Mouse (Mus musculus) small intestine, adult 2 months (tissue): ENCODE data around the gene Dph7. TPM values are rescaled to one million over a fixed set of nuclear protein-coding genes. Genes with fewer than 3 reads are reported as not detected.
A peak's percentile ranks its signal among the peaks of the same experiment; 100 is the strongest.
"Not testable (repeated sequence)": the region's sequence is repeated elsewhere in the genome, so short reads cannot be mapped to it uniquely, and the experiment has no call there.

Source experiments
- H3K27ac ChIP-seq: fragments of 200-500 bp; 2 replicates; pipeline ENCODE4 v1.5.1; 2012; ENCODE audit warnings: low read depth, low read length, control low read depth, inconsistent platforms; ENCODE audit not compliant: insufficient read depth
- H3K27me3 ChIP-seq: fragments of 200-500 bp; 2 replicates; pipeline ENCODE4 v1.6.1; 2012; ENCODE audit warnings: mild to moderate bottlenecking, moderate library complexity, low read length, inconsistent platforms; ENCODE audit not compliant: control insufficient read depth, insufficient read depth
- H3K36me3 ChIP-seq: fragments of 200-500 bp; 2 replicates; pipeline ENCODE4 v1.6.1; 2012; ENCODE audit warnings: mild to moderate bottlenecking, low read length, control low read depth, inconsistent platforms; ENCODE audit not compliant: control insufficient read depth, insufficient read depth
- H3K4me1 ChIP-seq: fragments of 200-500 bp; 2 replicates; pipeline ENCODE4 v1.6.1; 2012; ENCODE audit warnings: low read length, inconsistent platforms, mixed read lengths; ENCODE audit not compliant: control insufficient read depth, insufficient read depth, insufficient read length
- H3K4me3 ChIP-seq: fragments of 200-500 bp; 2 replicates; pipeline ENCODE4 v1.5.1; 2012; ENCODE audit warnings: low read depth, mild to moderate bottlenecking, control low read depth, inconsistent platforms, low read length, moderate library complexity
- CTCF ChIP-seq: fragments of 200-500 bp; IDR thresholded peaks from 2 replicates; pipeline ENCODE4 v1.5.1; 2012; ENCODE audit warnings: low read depth, mild to moderate bottlenecking, control low read depth, inconsistent platforms, low read length, moderate library complexity, mixed read lengths; ENCODE audit not compliant: insufficient replicate concordance, insufficient read length; ENCODE audit errors: extremely low read depth
- POLR2A ChIP-seq: fragments of 200-500 bp; IDR thresholded peaks from 2 replicates; pipeline ENCODE4 v1.6.1; 2012; ENCODE audit warnings: low read depth, mild to moderate bottlenecking, control low read depth, inconsistent platforms, low read length, moderate library complexity
- WGBS: fragments of 180-500 bp; shearing (Covaris S2); methylation state at CpG from one replicate; pipeline ENCODE4 v1.1.7; 2018; 5-methylcytosine and 5-hydroxymethylcytosine counted together
- polyA plus RNA-seq: library from polyadenylated mRNA; depleted of rRNA; stranded (reverse); fragments of >200 nt; gene quantifications from 2 replicates; pipeline ENCODE4 v1.2.3, GENCODE M21; 2012

Dph7 gene
- polyA plus RNA-seq, 1 experiment, result 7.1 TPM

GRCm38 (mm10) chr2:24935057-24935796, 27.0 kb upstream of the Dph7 start, which contains the start of gene Arrdc1:
Gene Arrdc1 (minus strand): TSS chr2:24935252.
- peak within 1 kb of the TSS; percentile 89 for H3K4me3 ChIP-seq
- TF ChIP-seq POLR2A (peak; percentile 83), CTCF (peak; percentile 54; the same call in 1 of the 2 replicates)
- H3K36me3 ChIP-seq, result no peaks in the 10 kb centered on the region
- H3K4me1 ChIP-seq, result peaks cover 8% of the 10 kb centered on the region
- H3K27me3 ChIP-seq, result no peaks in the 10 kb centered on the region
- H3K27ac ChIP-seq, result peak within 1 kb of the TSS; percentile 98
- WGBS, result under 1% methylated on average over 49 of the region's 49 CpGs

GRCm38 (mm10) chr2:24942092-24942491, 20.1 kb upstream of the Dph7 start:
- TF ChIP-seq CTCF (no peak), POLR2A (no peak)
- H3K4me1 ChIP-seq, result no peaks in the 10 kb centered on the region
- 78% methylated on average over 4 of the region's 4 CpGs for WGBS
- no peak overlapping the region for H3K27ac ChIP-seq
- H3K4me3 ChIP-seq, result no peak overlapping the region
- no peaks in the 10 kb centered on the region for H3K27me3 ChIP-seq
- H3K36me3 ChIP-seq, result no peaks in the 10 kb centered on the region

- WGBS, result 32% methylated on average over 2 of the region's 2 CpGs
- not testable (repeated sequence) for H3K4me3 ChIP-seq, H3K27me3 ChIP-seq
These were observed 17.9 kb upstream of the Dph7 start for GRCm38 (mm10) chr2:24944304-24944703.

GRCm38 (mm10) chr2:24949421-24950188, 12.6 kb upstream of the Dph7 start, which contains the start of gene Zmynd19:
Gene Zmynd19 (plus strand): TSS chr2:24949792.
- TF ChIP-seq POLR2A (peak; percentile 39; the same call in 1 of the 2 replicates), CTCF (no peak)
- peak within 1 kb of the TSS; percentile 93 for H3K4me3 ChIP-seq
- no peaks in the 10 kb centered on the region for H3K27me3 ChIP-seq
- WGBS, result 1% methylated on average over 97 of the region's 108 CpGs
- no peak within 1 kb of the TSS for H3K27ac ChIP-seq
- H3K36me3 ChIP-seq, result peaks cover 13% of the 10 kb centered on the region
- peaks cover 4% of the 10 kb centered on the region; the same call in 1 of the 2 replicates for H3K4me1 ChIP-seq

More at GRCm38 (mm10) chr2:24944304-24944703, 17.9 kb upstream of the Dph7 start:
- H3K27ac ChIP-seq, H3K36me3 ChIP-seq, H3K4me1 ChIP-seq: not testable (repeated sequence)

- WGBS, result 1% methylated on average over 31 of the region's 31 CpGs
- TF ChIP-seq POLR2A, result no peak
- no peak for TF ChIP-seq CTCF
- Histone ChIP-seq H3K27ac (no peak overlapping the region), H3K4me1 (peaks cover 4% of the 10 kb centered on the region; the same call in 1 of the 2 replicates), H3K4me3 (peak overlapping the region; percentile 93), H3K27me3 (no peaks in the 10 kb centered on the region), H3K36me3 (peaks cover 14% of the 10 kb centered on the region)
These were observed 12.0 kb upstream of the Dph7 start for GRCm38 (mm10) chr2:24950189-24950535.

GRCm38 (mm10) chr2:24952537-24953055, 9.6 kb upstream of the Dph7 start:
- WGBS, result 77% methylated on average over 4 of the region's 4 CpGs
- Histone ChIP-seq H3K4me3 (no peak overlapping the region), H3K27ac (no peak overlapping the region), H3K27me3 (no peaks in the 10 kb centered on the region), H3K4me1 (peaks cover 4% of the 10 kb centered on the region; the same call in 1 of the 2 replicates), H3K36me3 (peaks cover 18% of the 10 kb centered on the region)
- no peak for TF ChIP-seq POLR2A
- TF ChIP-seq CTCF, result no peak

GRCm38 (mm10) chr2:24960910-24961309, 1.3 kb upstream of the Dph7 start:
- WGBS, result 45% methylated on average over 3 of the region's 3 CpGs
- peaks cover 11% of the 10 kb centered on the region; the same call in 1 of the 2 replicates for H3K36me3 ChIP-seq
- H3K4me1 ChIP-seq, result peaks cover 3% of the 10 kb centered on the region
- H3K27ac ChIP-seq, result no peak overlapping the region
- H3K27me3 ChIP-seq, result no peaks in the 10 kb centered on the region
- TF ChIP-seq POLR2A (no peak), CTCF (peak; percentile 50; the same call in 1 of the 2 replicates)
- H3K4me3 ChIP-seq, result no peak overlapping the region
